Mouse (Mus musculus): ENCODE measurements at regions not wholly inside any gene's neighbourhood (a gene's known extent, or its start where the extent isn't known, plus 50 kb on each side); places are given as distances from the start of the nearest gene placed in this dataset.
A peak's percentile ranks its signal among the peaks of the same experiment; 100 is the strongest.

DNA sequence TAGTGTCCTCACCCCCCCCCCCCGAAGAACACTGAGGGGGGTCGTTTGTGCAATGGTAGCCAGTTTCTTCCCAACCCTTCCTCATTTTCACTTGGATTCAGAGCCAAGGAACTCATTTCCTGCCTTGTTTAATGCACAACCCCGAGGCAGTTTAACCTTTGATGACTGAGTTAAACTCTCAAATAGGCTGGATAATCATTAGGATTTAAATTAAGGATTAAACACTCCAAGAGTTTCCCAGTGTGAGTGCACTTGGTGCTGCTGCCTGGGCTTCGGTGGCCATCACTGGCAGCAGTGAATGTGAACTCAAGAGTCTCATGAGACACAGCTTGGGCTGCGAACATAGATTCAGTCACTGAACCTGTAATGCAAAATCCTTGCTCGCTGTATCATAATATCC, 124.7 kb upstream of the St8sia2 start:
- Histone ChIP-seq H3K4me2 (ENCODE audit: low read length) (no peak overlapping the region), H3K4me3 (ENCODE audit: low read depth, low read length) (no peak overlapping the region), H3K4me1 (replicated peaks; ENCODE audit: control insufficient read depth, insufficient read depth, low read length) (no peaks in the 10 kb centered on the region), H3K27ac (ENCODE audit: low read depth) (no peak overlapping the region), H3K27me3 (replicated peaks; ENCODE audit: control insufficient read depth, insufficient read depth, low read length) (no peaks in the 10 kb centered on the region), H3K9me3 (ENCODE audit: control insufficient read depth, low read length) (no peaks in the 10 kb centered on the region), H3K9ac (ENCODE audit: low read length) (no peak overlapping the region), H3K36me3 (ENCODE audit: control insufficient read depth, insufficient read depth, low read length) (no peaks in the 10 kb centered on the region)
- DNase-seq (ENCODE audit: low spot score): no peak
- ATAC-seq (replicated peaks; ENCODE audit: low FRiP score, low TSS enrichment, low read depth): no peak
- WGBS: 73% methylated on average over 6 of the region's 6 CpGs

DNA sequence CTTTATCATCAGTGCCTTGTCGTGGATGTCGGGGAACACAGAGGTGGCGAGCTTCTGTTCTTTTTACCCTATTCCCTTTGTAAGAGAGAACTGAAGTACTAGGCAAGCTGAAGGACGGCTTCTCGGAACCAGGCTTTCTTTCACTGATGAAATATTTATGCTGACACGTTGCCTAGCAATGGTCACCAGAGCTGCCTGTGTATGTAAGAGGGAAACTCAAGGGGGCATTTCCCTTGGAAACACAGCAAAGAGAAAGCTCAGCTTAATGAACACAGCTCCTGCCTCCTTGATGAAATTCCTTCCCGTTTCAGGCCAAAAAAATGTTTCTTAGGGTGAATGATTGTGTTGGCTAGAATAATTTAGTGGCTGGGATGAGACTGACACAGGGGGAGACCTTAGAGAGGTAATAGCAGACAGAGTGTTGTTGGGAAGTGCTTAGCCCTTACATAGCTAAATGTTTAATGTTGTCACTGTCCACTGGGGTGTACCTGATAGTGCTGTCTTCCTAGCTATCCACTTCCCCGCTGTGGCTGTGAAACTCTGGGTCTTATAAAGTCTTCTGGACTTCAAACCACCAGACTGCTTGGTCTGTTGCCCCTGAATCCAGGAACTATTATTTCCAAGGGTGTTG, 116.8 kb upstream of the St8sia2 start:
- no peak overlapping the region for H3K4me3 ChIP-seq (ENCODE audit: low read depth, low read length)
- DNase-seq (ENCODE audit: low spot score) (no peak), ATAC-seq (replicated peaks; ENCODE audit: low FRiP score, low TSS enrichment, low read depth) (no peak)
- no peak overlapping the region for H3K4me2 ChIP-seq (ENCODE audit: low read length)
- H3K27me3 ChIP-seq (replicated peaks; ENCODE audit: control insufficient read depth, insufficient read depth, low read length): no peaks in the 10 kb centered on the region
- H3K9me3 ChIP-seq (ENCODE audit: control insufficient read depth, low read length): no peaks in the 10 kb centered on the region
- no peak overlapping the region for H3K27ac ChIP-seq (ENCODE audit: low read depth)
- no peak overlapping the region for H3K9ac ChIP-seq (ENCODE audit: low read length)
- H3K4me1 ChIP-seq (replicated peaks; ENCODE audit: control insufficient read depth, insufficient read depth, low read length): no peaks in the 10 kb centered on the region
- WGBS: 62% methylated on average over 8 of the region's 8 CpGs
- no peaks in the 10 kb centered on the region for H3K36me3 ChIP-seq (ENCODE audit: control insufficient read depth, insufficient read depth, low read length)

DNA sequence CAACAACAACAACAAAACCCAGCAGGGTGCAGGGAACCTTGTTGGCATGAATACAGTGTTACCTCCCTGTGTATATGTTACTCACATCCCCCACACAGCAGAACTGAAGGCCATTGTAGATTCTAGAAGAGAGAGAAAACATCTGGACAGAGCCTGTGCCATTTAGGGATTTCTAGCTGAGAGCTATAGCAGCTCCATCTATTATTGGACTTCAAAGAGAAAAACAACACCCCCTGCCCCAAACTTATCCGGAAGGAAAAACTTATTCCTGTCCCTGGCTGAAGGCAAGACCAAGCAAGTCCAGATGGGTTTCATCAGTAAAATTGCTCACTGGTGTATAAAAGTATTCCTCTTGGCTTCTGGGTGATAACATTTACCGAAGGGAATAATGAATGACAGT, 98.6 kb upstream of the St8sia2 start:
- Histone ChIP-seq H3K9ac (ENCODE audit: low read length) (no peak overlapping the region), H3K4me1 (replicated peaks; ENCODE audit: control insufficient read depth, insufficient read depth, low read length) (peaks cover 8% of the 10 kb centered on the region; the same call in 1 of the 2 replicates), H3K27me3 (replicated peaks; ENCODE audit: control insufficient read depth, insufficient read depth, low read length) (no peaks in the 10 kb centered on the region), H3K27ac (ENCODE audit: low read depth) (no peak overlapping the region), H3K36me3 (ENCODE audit: control insufficient read depth, insufficient read depth, low read length) (no peaks in the 10 kb centered on the region), H3K4me3 (ENCODE audit: low read depth, low read length) (no peak overlapping the region), H3K4me2 (ENCODE audit: low read length) (no peak overlapping the region), H3K9me3 (ENCODE audit: control insufficient read depth, low read length) (no peaks in the 10 kb centered on the region)
- ATAC-seq (replicated peaks; ENCODE audit: low FRiP score, low TSS enrichment, low read depth) (no peak), DNase-seq (ENCODE audit: low spot score) (peak; percentile 48)
- 41% methylated on average over 2 of the region's 2 CpGs for WGBS

DNA sequence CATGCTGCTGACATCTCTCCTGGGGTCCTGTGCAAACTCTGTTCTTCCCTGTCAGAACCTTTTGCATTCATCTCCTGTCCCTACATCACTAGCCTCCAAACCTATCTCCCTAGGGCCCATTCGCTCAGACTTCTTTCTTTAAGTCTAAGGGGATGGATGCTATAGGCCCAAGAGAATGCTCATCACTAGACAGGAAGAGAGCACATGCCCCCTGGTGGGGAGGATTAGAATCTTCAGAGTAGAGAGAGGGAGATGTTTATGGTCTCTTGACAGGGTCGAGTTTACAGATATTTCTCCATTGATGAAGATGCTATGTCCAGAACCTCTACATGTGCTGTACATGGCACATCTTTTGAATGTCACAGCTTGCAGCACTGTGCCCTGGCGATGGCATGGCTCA, 94.9 kb upstream of the St8sia2 start:
- no peak for ATAC-seq (replicated peaks; ENCODE audit: low FRiP score, low TSS enrichment, low read depth)
- no peaks in the 10 kb centered on the region for H3K27me3 ChIP-seq (replicated peaks; ENCODE audit: control insufficient read depth, insufficient read depth, low read length)
- H3K4me1 ChIP-seq (replicated peaks; ENCODE audit: control insufficient read depth, insufficient read depth, low read length): peaks cover 9% of the 10 kb centered on the region; the same call in 1 of the 2 replicates
- no peak overlapping the region for H3K4me3 ChIP-seq (ENCODE audit: low read depth, low read length)
- no peak overlapping the region for H3K27ac ChIP-seq (ENCODE audit: low read depth)
- H3K36me3 ChIP-seq (ENCODE audit: control insufficient read depth, insufficient read depth, low read length): no peaks in the 10 kb centered on the region
- no peaks in the 10 kb centered on the region for H3K9me3 ChIP-seq (ENCODE audit: control insufficient read depth, low read length)
- 70% methylated on average over 3 of the region's 3 CpGs for WGBS
- peak; percentile 39 for DNase-seq (ENCODE audit: low spot score)
- H3K9ac ChIP-seq (ENCODE audit: low read length): no peak overlapping the region
- H3K4me2 ChIP-seq (ENCODE audit: low read length): no peak overlapping the region

DNA sequence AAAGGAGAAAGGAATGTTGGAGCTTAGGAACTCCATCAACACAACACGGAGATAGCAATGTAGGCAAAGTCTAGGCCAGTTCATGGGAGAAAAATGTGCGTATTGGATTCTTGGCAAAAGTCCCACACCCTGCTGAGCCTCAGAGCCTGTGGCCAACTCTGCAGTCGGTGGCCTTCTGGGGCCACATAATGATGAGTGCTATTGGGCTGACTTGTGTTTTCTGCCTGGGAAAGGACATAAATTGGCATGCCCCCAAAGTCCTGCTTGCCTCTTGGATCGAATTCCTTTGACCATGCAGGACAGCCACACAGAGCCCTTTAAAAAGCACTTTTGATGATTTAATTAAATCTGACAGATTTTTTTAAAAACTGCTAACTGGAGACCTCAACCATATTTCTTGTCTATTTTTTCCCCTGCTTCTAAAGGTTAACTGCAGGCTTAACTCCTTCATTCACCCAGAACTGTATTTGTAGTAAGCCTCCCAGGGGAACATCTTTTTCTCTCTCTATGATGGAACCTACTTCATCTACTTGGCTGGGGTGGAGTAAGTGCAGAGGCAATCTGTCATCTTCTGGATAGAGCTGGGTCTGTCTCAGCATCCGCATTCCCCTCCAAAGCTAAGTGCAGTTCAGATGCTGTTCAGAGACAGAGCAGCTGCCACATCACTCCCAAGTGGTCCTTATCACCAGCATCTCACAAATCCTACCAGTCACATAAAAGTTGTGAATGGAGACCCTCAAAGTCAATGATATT, 93.9 kb upstream of the St8sia2 start:
- Histone ChIP-seq H3K9me3 (ENCODE audit: control insufficient read depth, low read length) (no peaks in the 10 kb centered on the region), H3K4me3 (ENCODE audit: low read depth, low read length) (no peak overlapping the region), H3K36me3 (ENCODE audit: control insufficient read depth, insufficient read depth, low read length) (no peaks in the 10 kb centered on the region), H3K4me2 (ENCODE audit: low read length) (no peak overlapping the region), H3K27me3 (replicated peaks; ENCODE audit: control insufficient read depth, insufficient read depth, low read length) (no peaks in the 10 kb centered on the region), H3K9ac (ENCODE audit: low read length) (no peak overlapping the region), H3K4me1 (replicated peaks; ENCODE audit: control insufficient read depth, insufficient read depth, low read length) (peaks cover 9% of the 10 kb centered on the region; the same call in 1 of the 2 replicates), H3K27ac (ENCODE audit: low read depth) (no peak overlapping the region)
- peak; percentile 56 for DNase-seq (ENCODE audit: low spot score)
- WGBS: 34% methylated on average over 5 of the region's 5 CpGs
- ATAC-seq (replicated peaks; ENCODE audit: low FRiP score, low TSS enrichment, low read depth): peak; percentile 70; the same call in 1 of the 2 replicates

DNA sequence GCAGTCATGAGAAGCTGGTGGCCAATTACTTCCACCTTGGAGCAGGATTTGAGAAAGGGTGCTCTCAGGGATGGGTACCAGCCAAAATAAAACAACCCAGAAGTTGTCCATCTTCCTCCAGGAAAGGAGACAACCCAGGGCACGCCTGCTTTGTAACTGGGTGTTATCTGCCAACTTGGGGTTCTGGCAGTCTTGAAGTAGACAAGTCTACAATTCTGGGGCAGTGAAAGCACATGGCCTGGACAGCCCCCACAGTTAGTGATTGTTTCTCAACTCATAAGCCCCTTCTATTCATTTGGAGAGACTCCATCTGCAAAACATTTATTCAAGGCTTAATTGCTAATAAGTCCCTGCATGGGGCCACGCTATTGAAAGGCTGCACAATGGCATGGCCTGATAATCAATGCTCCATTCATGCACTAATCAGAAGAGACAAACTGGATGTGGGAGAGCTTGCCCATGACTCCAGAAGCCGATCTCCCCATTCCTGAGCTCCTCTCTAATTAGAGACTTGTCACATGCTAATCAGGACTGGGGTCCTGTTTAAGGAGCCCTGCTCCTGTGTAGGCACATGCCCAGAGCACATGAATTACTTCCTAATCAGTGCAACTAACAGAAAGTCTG, 78.0 kb upstream of the St8sia2 start:
- no peaks in the 10 kb centered on the region for H3K4me1 ChIP-seq (replicated peaks; ENCODE audit: control insufficient read depth, insufficient read depth, low read length)
- H3K9ac ChIP-seq (ENCODE audit: low read length): no peak overlapping the region
- H3K4me2 ChIP-seq (ENCODE audit: low read length): no peak overlapping the region
- H3K36me3 ChIP-seq (ENCODE audit: control insufficient read depth, insufficient read depth, low read length): no peaks in the 10 kb centered on the region
- no peaks in the 10 kb centered on the region for H3K9me3 ChIP-seq (ENCODE audit: control insufficient read depth, low read length)
- ATAC-seq (replicated peaks; ENCODE audit: low FRiP score, low TSS enrichment, low read depth) (no peak), DNase-seq (ENCODE audit: low spot score) (peak; percentile 38)
- H3K27ac ChIP-seq (ENCODE audit: low read depth): no peak overlapping the region
- no peak overlapping the region for H3K4me3 ChIP-seq (ENCODE audit: low read depth, low read length)
- WGBS: 73% methylated on average over 3 of the region's 3 CpGs
- H3K27me3 ChIP-seq (replicated peaks; ENCODE audit: control insufficient read depth, insufficient read depth, low read length): no peaks in the 10 kb centered on the region

DNA sequence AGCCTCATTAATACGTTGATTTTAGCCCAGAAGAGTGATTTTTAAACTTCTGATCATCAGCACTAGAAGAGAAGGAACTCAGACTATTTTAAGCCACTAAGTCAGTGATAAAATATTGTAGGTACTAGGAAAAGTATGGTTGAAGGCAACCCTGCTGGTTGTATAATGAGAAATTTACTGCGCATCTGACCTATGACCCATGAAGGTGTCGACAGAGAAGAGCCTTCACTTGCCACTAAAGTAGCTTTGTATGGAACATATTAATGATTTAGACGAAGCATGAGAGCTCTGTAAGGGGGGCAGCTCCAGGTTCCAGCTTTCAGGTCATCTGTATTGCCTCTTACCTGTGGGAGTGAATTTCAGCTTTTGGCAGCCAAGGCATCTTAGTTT, 67.4 kb upstream of the St8sia2 start:
- no peaks in the 10 kb centered on the region for H3K36me3 ChIP-seq (ENCODE audit: control insufficient read depth, insufficient read depth, low read length)
- DNase-seq (ENCODE audit: low spot score) (peak; percentile 33), ATAC-seq (replicated peaks; ENCODE audit: low FRiP score, low TSS enrichment, low read depth) (no peak)
- no peaks in the 10 kb centered on the region for H3K27me3 ChIP-seq (replicated peaks; ENCODE audit: control insufficient read depth, insufficient read depth, low read length)
- H3K4me2 ChIP-seq (ENCODE audit: low read length): no peak overlapping the region
- no peak overlapping the region for H3K4me3 ChIP-seq (ENCODE audit: low read depth, low read length)
- H3K9me3 ChIP-seq (ENCODE audit: control insufficient read depth, low read length): no peaks in the 10 kb centered on the region
- 76% methylated on average over 4 of the region's 4 CpGs for WGBS
- no peak overlapping the region for H3K9ac ChIP-seq (ENCODE audit: low read length)
- no peak overlapping the region for H3K27ac ChIP-seq (ENCODE audit: low read depth)
- H3K4me1 ChIP-seq (replicated peaks; ENCODE audit: control insufficient read depth, insufficient read depth, low read length): no peaks in the 10 kb centered on the region

DNA sequence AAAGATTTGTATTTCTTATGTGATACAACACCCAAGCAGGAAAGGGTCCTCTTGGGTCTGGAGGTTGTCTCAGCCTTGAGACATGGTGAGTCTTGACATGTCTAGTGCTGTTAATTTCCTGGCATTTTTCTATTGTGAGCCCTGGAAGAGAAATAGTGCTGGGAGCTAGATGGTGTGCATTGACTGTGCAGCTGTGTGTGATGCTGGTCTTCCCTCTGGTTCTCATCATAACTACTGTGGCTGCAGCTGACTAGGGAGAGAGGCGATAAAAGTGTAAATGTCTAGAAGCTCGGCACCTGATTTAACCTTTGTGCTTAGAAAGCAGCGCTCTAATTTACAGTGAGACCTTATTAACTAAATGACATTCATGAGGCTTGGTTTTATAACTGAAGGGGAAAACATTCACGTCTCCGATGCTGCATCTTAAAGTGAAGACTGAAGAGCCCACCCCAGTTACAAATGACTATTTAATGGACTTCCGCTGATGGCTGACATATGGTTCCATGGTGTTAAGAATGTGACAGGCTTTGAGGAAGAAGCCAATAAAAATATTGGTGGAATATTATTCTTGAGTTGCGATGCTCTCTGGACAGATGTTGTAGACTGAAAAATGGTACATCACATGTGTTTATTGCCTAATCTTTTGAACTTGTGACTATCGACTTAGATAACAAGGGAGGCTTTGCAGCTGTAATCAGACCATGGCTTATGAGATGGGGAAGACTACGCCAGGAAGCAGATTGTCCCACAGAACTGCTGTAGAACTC, 66.8 kb upstream of the St8sia2 start:
- Histone ChIP-seq H3K27me3 (replicated peaks; ENCODE audit: control insufficient read depth, insufficient read depth, low read length) (no peaks in the 10 kb centered on the region), H3K27ac (ENCODE audit: low read depth) (no peak overlapping the region), H3K9ac (ENCODE audit: low read length) (no peak overlapping the region), H3K36me3 (ENCODE audit: control insufficient read depth, insufficient read depth, low read length) (no peaks in the 10 kb centered on the region), H3K4me3 (ENCODE audit: low read depth, low read length) (no peak overlapping the region), H3K4me1 (replicated peaks; ENCODE audit: control insufficient read depth, insufficient read depth, low read length) (no peaks in the 10 kb centered on the region), H3K9me3 (ENCODE audit: control insufficient read depth, low read length) (0 out of 2 replicates have a peak, but pooled peaks cover under 1% of the 10 kb centered on the region), H3K4me2 (ENCODE audit: low read length) (no peak overlapping the region)
- no peak for ATAC-seq (replicated peaks; ENCODE audit: low FRiP score, low TSS enrichment, low read depth)
- DNase-seq (ENCODE audit: low spot score): peak; percentile 24
- WGBS: 62% methylated on average over 9 of the region's 9 CpGs

Measured in intestine, embryonic 14.5 days (tissue).